Mouse (Mus musculus): ENCODE data around the gene Tspan2. TPM values are rescaled to one million over a fixed set of nuclear protein-coding genes. Genes with fewer than 3 reads are reported as not detected.

The Tspan2 gene
- polyA plus RNA-seq (2012; fragmentation: generic; extraction: Trizol), result 3.0 TPM

- H3ac ChIP-seq (ENCODE audit: control insufficient read depth, insufficient read length), result no peak within 1 kb of the TSS
- peak within 1 kb of the TSS; percentile 80 for H3K4me2 ChIP-seq (ENCODE audit: low read depth)
- TF ChIP-seq POLR2A (IDR thresholded peaks at IDR 0.05; ENCODE audit: insufficient read length, low read depth) (peak; percentile 72), POLR2AphosphoS2 (IDR thresholded peaks at IDR 0.05; ENCODE audit: insufficient read length, low read depth) (peak; percentile 72), MYOG (IDR thresholded peaks at IDR 0.05; ENCODE audit: control insufficient read depth in 1 of 3, insufficient read depth in 1 of 3, insufficient read length in 2 of 3, low read depth in 2 of 3) (peak in 1 of 3 experiments; percentile 56), MAX (IDR thresholded peaks at IDR 0.05; ENCODE audit: low read depth) (no peak), E2F4 (IDR thresholded peaks at IDR 0.05; ENCODE audit: insufficient read depth) (no peak), TCF12 (IDR thresholded peaks at IDR 0.05; ENCODE audit: insufficient read depth, poor library complexity, severe bottlenecking) (no peak), MYOD1 (IDR thresholded peaks at IDR 0.05; ENCODE audit: control insufficient read depth in 1 of 3, insufficient read length in 2 of 3, low read depth in 2 of 3) (peak in 2 of 3 experiments; percentile 7 to 53), SRF (IDR thresholded peaks at IDR 0.05; ENCODE audit: control insufficient read depth, insufficient read length, low read depth) (peak; percentile 72)
- H3K4me3 ChIP-seq, result peak within 1 kb of the TSS; percentile 39
- no peaks in the 10 kb centered on the region for H3K27me3 ChIP-seq (ENCODE audit: control insufficient read depth, insufficient read depth, insufficient read length)
- no peaks in the 10 kb centered on the region for H3K79me2 ChIP-seq (ENCODE audit: control insufficient read depth, insufficient read depth)
- H3K36me3 ChIP-seq (ENCODE audit: control insufficient read depth, insufficient read depth), result no peaks in the 10 kb centered on the region
Measured at GRCm38 (mm10) chr3:102734313-102735030, at the start of gene Tspan2. Gene Tspan2 (plus strand): TSS chr3:102734529.

- Histone ChIP-seq H3K79me2 (ENCODE audit: control insufficient read depth, insufficient read depth) (no peaks in the 10 kb centered on the region), H3K4me3 (no peak overlapping the region), H3K36me3 (ENCODE audit: control insufficient read depth, insufficient read depth) (no peaks in the 10 kb centered on the region), H3ac (ENCODE audit: control insufficient read depth, insufficient read length) (no peak overlapping the region), H3K27me3 (ENCODE audit: control insufficient read depth, insufficient read depth, insufficient read length) (no peaks in the 10 kb centered on the region), H3K4me2 (ENCODE audit: low read depth) (no peak overlapping the region)
- TF ChIP-seq REST (IDR thresholded peaks at IDR 0.05; ENCODE audit: insufficient read depth, insufficient read length), result no peak
- no peak for TF ChIP-seq POLR2A (IDR thresholded peaks at IDR 0.05; ENCODE audit: insufficient read length, low read depth)
- TF ChIP-seq POLR2AphosphoS2 (IDR thresholded peaks at IDR 0.05; ENCODE audit: insufficient read length, low read depth), result no peak
Measured at GRCm38 (mm10) chr3:102686861-102687260, 47.5 kb upstream of the Tspan2 start.

GRCm38 (mm10) chr3:102687852-102688251 is 46.5 kb upstream of the Tspan2 start:
- Histone ChIP-seq H3K79me2 (ENCODE audit: control insufficient read depth, insufficient read depth) (no peaks in the 10 kb centered on the region), H3K4me2 (ENCODE audit: low read depth) (no peak overlapping the region), H3K27me3 (ENCODE audit: control insufficient read depth, insufficient read depth, insufficient read length) (no peaks in the 10 kb centered on the region), H3K36me3 (ENCODE audit: control insufficient read depth, insufficient read depth) (no peaks in the 10 kb centered on the region), H3ac (ENCODE audit: control insufficient read depth, insufficient read length) (no peak overlapping the region), H3K4me3 (no peak overlapping the region)
- no peak for TF ChIP-seq POLR2A (IDR thresholded peaks at IDR 0.05; ENCODE audit: insufficient read length, low read depth)
- no peak for TF ChIP-seq TCF12 (IDR thresholded peaks at IDR 0.05; ENCODE audit: insufficient read depth, poor library complexity, severe bottlenecking)

- H3K36me3 ChIP-seq (ENCODE audit: control insufficient read depth, insufficient read depth), result no peaks in the 10 kb centered on the region
- TF ChIP-seq CEBPB (IDR thresholded peaks at IDR 0.05; ENCODE audit: insufficient read depth, poor library complexity, severe bottlenecking), result no peak
- no peak for TF ChIP-seq MYOG (IDR thresholded peaks at IDR 0.05; ENCODE audit: control insufficient read depth in 1 of 3, insufficient read depth in 1 of 3, insufficient read length in 2 of 3, low read depth in 2 of 3)
- no peak for TF ChIP-seq MAX (IDR thresholded peaks at IDR 0.05; ENCODE audit: low read depth)
- no peak overlapping the region for H3K4me2 ChIP-seq (ENCODE audit: low read depth)
- no peaks in the 10 kb centered on the region for H3K27me3 ChIP-seq (ENCODE audit: control insufficient read depth, insufficient read depth, insufficient read length)
- H3K79me2 ChIP-seq (ENCODE audit: control insufficient read depth, insufficient read depth), result no peaks in the 10 kb centered on the region
- no peak overlapping the region for H3K4me3 ChIP-seq
- H3ac ChIP-seq (ENCODE audit: control insufficient read depth, insufficient read length), result no peak overlapping the region
Measured at GRCm38 (mm10) chr3:102691802-102692484, 42.4 kb upstream of the Tspan2 start.

- Histone ChIP-seq H3ac (ENCODE audit: control insufficient read depth, insufficient read length) (no peak overlapping the region), H3K4me2 (ENCODE audit: low read depth) (no peak overlapping the region)
Measured at GRCm38 (mm10) chr3:102692758-102693325, 41.5 kb upstream of the Tspan2 start.

More at GRCm38 (mm10) chr3:102692758-102693325, 41.5 kb upstream of the Tspan2 start:
- Histone ChIP-seq H3K4me3 (no peak overlapping the region), H3K79me2 (ENCODE audit: control insufficient read depth, insufficient read depth) (no peaks in the 10 kb centered on the region), H3K27me3 (ENCODE audit: control insufficient read depth, insufficient read depth, insufficient read length) (no peaks in the 10 kb centered on the region), H3K36me3 (ENCODE audit: control insufficient read depth, insufficient read depth) (no peaks in the 10 kb centered on the region)
- TF ChIP-seq POLR2A (IDR thresholded peaks at IDR 0.05; ENCODE audit: insufficient read length, low read depth) (no peak), TCF12 (IDR thresholded peaks at IDR 0.05; ENCODE audit: insufficient read depth, poor library complexity, severe bottlenecking) (no peak), REST (IDR thresholded peaks at IDR 0.05; ENCODE audit: insufficient read depth, insufficient read length) (no peak), TCF3 (IDR thresholded peaks at IDR 0.05; ENCODE audit: insufficient read length, low read depth) (no peak), MAX (IDR thresholded peaks at IDR 0.05; ENCODE audit: low read depth) (no peak), POLR2AphosphoS2 (IDR thresholded peaks at IDR 0.05; ENCODE audit: insufficient read length, low read depth) (no peak), MYOG (IDR thresholded peaks at IDR 0.05; ENCODE audit: control insufficient read depth in 1 of 3, insufficient read depth in 1 of 3, insufficient read length in 2 of 3, low read depth in 2 of 3) (no peak), E2F4 (IDR thresholded peaks at IDR 0.05; ENCODE audit: insufficient read depth) (no peak), USF1 (IDR thresholded peaks at IDR 0.05; ENCODE audit: low read depth) (no peak), SRF (IDR thresholded peaks at IDR 0.05; ENCODE audit: control insufficient read depth, insufficient read length, low read depth) (no peak)
